Mouse (Mus musculus) myocyte (in vitro differentiated cells): Measurements from ENCODE around the gene Mrps21.

Experiments used
- MAX ChIP-seq: IDR thresholded peaks from one replicate; pipeline ENCODE4 v1.6.1; 2011; ENCODE audit warnings: low read depth, mild to moderate bottlenecking, control low read depth
- MYOG ChIP-seq, 3 experiments: IDR thresholded peaks; one replicate each; pipeline ENCODE4 v1.6.1; 2011; ENCODE audit warnings: control low read depth in 2 of 3, low read depth in 2 of 3, mild to moderate bottlenecking in 2 of 3; ENCODE audit not compliant: insufficient read length in 2 of 3, control insufficient read depth in 1 of 3, insufficient read depth in 1 of 3
- POLR2A ChIP-seq: IDR thresholded peaks from one replicate; pipeline ENCODE4 v1.6.1; 2011; ENCODE audit warnings: low read depth, mild to moderate bottlenecking, control low read depth, moderate library complexity; ENCODE audit not compliant: insufficient read length
- SRF ChIP-seq: IDR thresholded peaks from one replicate; pipeline ENCODE4 v1.6.1; 2011; ENCODE audit warnings: low read depth; ENCODE audit not compliant: control insufficient read depth, insufficient read length
- TCF12 ChIP-seq: IDR thresholded peaks from one replicate; pipeline ENCODE4 v1.6.1; 2011; ENCODE audit warnings: mild to moderate bottlenecking, control low read depth; ENCODE audit not compliant: poor library complexity, insufficient read depth, severe bottlenecking

GRCm38 (mm10) chr3:95894317-95895160 is 23.2 kb upstream of the Mrps21 start:
- TF ChIP-seq MYOG (IDR thresholded peaks at IDR 0.05; ENCODE audit: control insufficient read depth in 1 of 3, insufficient read depth in 1 of 3, insufficient read length in 2 of 3, low read depth in 2 of 3) (no peak), TCF12 (no peak), MAX (no peak), POLR2A (no peak), SRF (no peak)
